Mouse (Mus musculus) midbrain, postnatal 0 days (tissue): ENCODE data around the gene Dnajc6. TPM values are rescaled to one million over a fixed set of nuclear protein-coding genes. Genes with fewer than 3 reads are reported as not detected.

Experiments
- ATAC-seq: fragments of 200-750 bp; cut with Nextera tagmentation; 2 replicates; pipeline ENCODE4 v1.8.0; 2017; ENCODE audit warnings: moderate number of reproducible peaks, mild to moderate bottlenecking, moderate TSS enrichment, moderate library complexity; ENCODE audit not compliant: low FRiP score
- DNase-seq: peaks from one replicate; pipeline ENCODE4 v3.0.0-alpha.2; 2015; ENCODE audit warnings: low spot score
- H3K27ac ChIP-seq: fragments of 300-500 bp; sonication (generic); 2 replicates; pipeline ENCODE4 v1.5.1; 2014; ENCODE audit warnings: low read depth, mild to moderate bottlenecking, low read length, mixed read lengths
- H3K27me3 ChIP-seq: fragments of 300-500 bp; sonication (generic); 2 replicates; pipeline ENCODE4 v1.6.1; 2014; ENCODE audit warnings: low read length, control low read depth, mixed read lengths; ENCODE audit not compliant: insufficient read depth
- H3K36me3 ChIP-seq: fragments of 300-500 bp; sonication (generic); 2 replicates; pipeline ENCODE4 v1.6.1; 2014; ENCODE audit warnings: low read length, control low read depth, mixed read lengths; ENCODE audit not compliant: insufficient read depth
- H3K4me1 ChIP-seq: fragments of 300-500 bp; sonication (generic); 2 replicates; pipeline ENCODE4 v1.6.1; 2014; ENCODE audit warnings: mild to moderate bottlenecking, control low read depth, antibody characterized with exemption, low read length, mixed read lengths; ENCODE audit not compliant: insufficient read depth
- H3K4me2 ChIP-seq: fragments of 300-500 bp; sonication (generic); 2 replicates; pipeline ENCODE4 v1.6.1; 2014; ENCODE audit warnings: low read depth, mild to moderate bottlenecking, low read length, mixed read lengths; ENCODE audit not compliant: poor library complexity, severe bottlenecking
- H3K4me3 ChIP-seq: fragments of 300-500 bp; sonication (generic); 2 replicates; pipeline ENCODE4 v1.5.1; 2014; ENCODE audit warnings: low read depth, mild to moderate bottlenecking, low read length, moderate library complexity
- H3K9ac ChIP-seq: fragments of 300-500 bp; sonication (generic); replicated peaks from 2 replicates; pipeline ENCODE4 v1.6.1; 2014; ENCODE audit warnings: mild to moderate bottlenecking, low read length, moderate library complexity, mixed read lengths; ENCODE audit not compliant: poor library complexity, severe bottlenecking
- H3K9me3 ChIP-seq: fragments of 300-500 bp; sonication (generic); 2 replicates; pipeline ENCODE4 v1.6.1; 2016; ENCODE audit warnings: low read length, control low read depth
- CTCF ChIP-seq: IDR thresholded peaks from 2 replicates; pipeline ENCODE4 v1.5.1; 2016; ENCODE audit warnings: antibody characterized with exemption, mild to moderate bottlenecking
- WGBS: fragments of 180-500 bp; shearing (Covaris S2); extraction: QIAGEN DNeasy Blood & Tissue Kit; methylation state at CpG from one replicate; pipeline ENCODE4 v1.1.7; 2014; 5-methylcytosine and 5-hydroxymethylcytosine counted together
- polyA plus RNA-seq: library from polyadenylated mRNA; unstranded; fragments of >200 nt; fragmentation: Nextera tagmentation; extraction: Ambion mirVana; gene quantifications from 2 replicates; pipeline ENCODE4 v1.2.1, GENCODE M21; 2015
- total RNA-seq: library from RNA; depleted of rRNA; stranded (reverse); fragments of >200 nt; gene quantifications from 2 replicates; pipeline ENCODE4 v1.2.3, GENCODE M21; 2014

Gene Dnajc6
- total and polyA plus RNA-seq, 2 experiments from 2014 or later = 79.0 to 225 TPM

DNA sequence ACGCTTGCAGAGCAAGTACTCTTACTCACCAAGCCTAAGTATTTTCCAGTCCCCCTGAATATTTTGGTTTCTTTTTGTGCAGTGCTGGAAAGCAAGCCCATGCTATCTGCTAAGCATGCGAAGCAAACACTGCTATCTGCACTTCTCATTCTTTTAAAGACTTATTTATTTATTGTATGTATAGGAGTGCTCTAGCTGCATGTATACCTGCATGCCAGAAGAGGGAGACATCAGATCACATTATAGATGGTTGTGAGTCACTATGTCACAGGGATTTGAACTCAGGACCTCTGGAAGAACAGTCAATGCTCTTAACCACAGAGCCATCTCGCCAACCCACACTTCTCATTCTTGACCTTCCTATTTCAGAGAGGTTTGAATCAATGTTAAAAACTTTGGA is 16.8 kb downstream of the Dnajc6 start:
- H3K36me3 ChIP-seq = no peaks in the 10 kb centered on the region
- no peak overlapping the region for H3K27ac ChIP-seq
- ATAC-seq = no peak
- DNase-seq = no peak
- no peak overlapping the region for H3K4me2 ChIP-seq
- TF ChIP-seq CTCF = peak; percentile 55
- H3K9ac ChIP-seq = no peak overlapping the region
- 96% methylated on average over 3 of the region's 3 CpGs for WGBS
- no peak overlapping the region for H3K4me3 ChIP-seq
- H3K4me1 ChIP-seq = peaks cover 5% of the 10 kb centered on the region; the same call in 1 of the 2 replicates
- no peaks in the 10 kb centered on the region for H3K27me3 ChIP-seq
- no peaks in the 10 kb centered on the region for H3K9me3 ChIP-seq

DNA sequence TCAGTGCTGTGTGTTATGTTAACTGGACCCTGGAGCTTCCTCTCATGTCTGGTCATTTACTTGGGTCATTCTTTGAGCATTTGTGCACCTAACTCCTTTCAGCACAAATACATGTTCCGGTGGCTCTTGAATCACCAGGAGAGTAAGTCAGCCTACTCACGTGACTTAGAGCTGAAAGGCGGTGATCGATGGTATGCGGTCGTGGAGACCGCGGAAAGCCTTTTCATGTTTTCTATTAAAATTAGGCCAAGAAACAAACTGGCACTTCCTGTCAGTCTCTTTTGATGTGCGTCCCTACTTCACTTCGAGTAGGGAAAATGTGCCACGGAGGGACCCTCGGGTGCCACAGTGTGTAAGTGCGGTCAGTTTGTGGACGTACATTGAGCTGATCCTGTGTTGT is 19.4 kb downstream of the Dnajc6 start:
- no peak for DNase-seq
- Histone ChIP-seq H3K27ac (no peak overlapping the region), H3K4me1 (no peaks in the 10 kb centered on the region), H3K27me3 (no peaks in the 10 kb centered on the region), H3K4me2 (no peak overlapping the region), H3K4me3 (no peak overlapping the region), H3K36me3 (no peaks in the 10 kb centered on the region), H3K9me3 (no peaks in the 10 kb centered on the region), H3K9ac (no peak overlapping the region)
- no peak for ATAC-seq
- no peak for TF ChIP-seq CTCF
- WGBS = 94% methylated on average over 14 of the region's 14 CpGs

DNA sequence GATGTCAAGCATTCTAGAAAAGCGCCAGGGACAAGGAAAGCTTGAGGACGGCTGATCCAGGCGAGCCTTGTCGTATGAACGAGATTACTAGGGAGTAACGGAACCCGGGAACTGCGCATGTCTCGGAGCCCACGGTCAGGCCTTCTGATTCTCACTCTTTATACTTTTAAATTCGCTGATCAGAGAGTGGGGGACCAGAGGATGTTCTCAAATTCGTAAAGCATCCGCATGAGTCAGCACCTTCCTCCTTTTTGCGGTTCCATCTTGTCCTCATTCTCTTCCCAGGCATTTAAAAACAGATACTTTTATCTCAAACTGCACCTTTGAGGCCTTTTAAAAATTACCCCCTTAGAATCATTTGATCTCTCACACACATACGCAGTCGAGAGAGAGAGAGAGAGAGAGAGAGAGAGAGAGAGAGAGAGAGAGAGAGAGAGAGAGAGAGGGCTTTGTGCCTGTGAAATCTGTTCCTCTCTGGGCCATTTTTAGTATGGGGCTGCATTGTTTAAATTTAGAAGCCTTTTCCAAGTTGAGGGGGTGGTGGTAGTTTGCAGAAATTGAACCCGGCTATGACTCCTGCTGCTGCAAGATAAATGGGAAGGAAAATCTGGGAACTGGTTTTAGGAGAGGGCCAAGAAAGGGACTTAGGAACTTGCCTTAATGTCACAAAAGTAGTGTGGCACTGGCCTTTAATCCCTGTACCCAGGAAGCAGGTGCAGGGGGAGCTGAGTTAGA is 20.2 kb downstream of the Dnajc6 start:
- Histone ChIP-seq H3K4me3 (no peak overlapping the region), H3K4me2 (no peak overlapping the region), H3K27me3 (no peaks in the 10 kb centered on the region), H3K4me1 (no peaks in the 10 kb centered on the region), H3K9ac (no peak overlapping the region), H3K36me3 (no peaks in the 10 kb centered on the region), H3K9me3 (no peaks in the 10 kb centered on the region), H3K27ac (no peak overlapping the region)
- DNase-seq (no peak), ATAC-seq (no peak)
- 78% methylated on average over 17 of the region's 17 CpGs for WGBS
- no peak for TF ChIP-seq CTCF

DNA sequence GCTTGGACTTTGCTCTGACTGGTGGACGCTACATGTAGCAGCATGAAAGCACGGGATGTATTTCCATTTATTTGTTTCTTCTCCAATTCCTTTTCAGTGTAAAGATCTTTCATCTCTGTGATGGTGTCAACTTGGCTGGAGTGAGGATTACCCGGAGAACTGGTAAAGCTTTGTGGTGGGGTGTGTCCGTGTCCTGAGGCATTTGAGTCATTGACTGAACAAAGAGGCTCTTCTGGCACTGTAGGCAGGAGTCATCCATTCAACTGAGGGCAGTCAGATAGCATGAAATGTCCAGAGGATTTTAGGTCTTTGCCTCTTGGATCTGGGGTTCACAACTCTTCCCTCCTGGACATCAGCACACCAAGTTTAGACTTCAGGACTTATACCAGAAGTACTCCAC is 35.5 kb downstream of the Dnajc6 start:
- no peaks in the 10 kb centered on the region; the same call in 1 of the 2 replicates for H3K36me3 ChIP-seq
- no peaks in the 10 kb centered on the region for H3K4me1 ChIP-seq
- no peaks in the 10 kb centered on the region for H3K27me3 ChIP-seq
- H3K9ac ChIP-seq = no peak overlapping the region
- ATAC-seq (no peak), DNase-seq (no peak)
- 77% methylated on average over 4 of the region's 4 CpGs for WGBS
- no peaks in the 10 kb centered on the region for H3K9me3 ChIP-seq
- no peak overlapping the region for H3K4me3 ChIP-seq
- no peak overlapping the region for H3K4me2 ChIP-seq
- TF ChIP-seq CTCF = no peak
- no peak overlapping the region for H3K27ac ChIP-seq

DNA sequence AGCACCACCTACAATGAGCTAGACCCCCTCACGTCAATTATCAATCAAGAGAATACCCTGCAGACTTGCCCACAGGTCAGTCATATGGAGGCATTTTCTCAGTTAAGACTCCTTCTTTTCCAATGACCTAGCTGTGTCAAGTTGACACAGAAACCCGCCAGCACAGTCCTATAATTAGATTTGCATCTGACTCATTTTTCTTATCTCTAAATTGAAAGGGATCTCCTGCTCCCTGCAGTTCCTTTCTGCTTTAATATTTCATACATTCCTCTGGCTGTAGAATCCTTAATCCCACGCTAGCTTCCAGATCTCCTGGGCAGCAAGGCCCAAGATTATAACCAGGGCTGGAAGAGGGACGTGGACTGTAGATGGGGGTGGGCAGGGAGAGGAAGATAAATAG is 44.1 kb downstream of the Dnajc6 start:
- Histone ChIP-seq H3K27me3 (no peaks in the 10 kb centered on the region), H3K9me3 (no peaks in the 10 kb centered on the region), H3K9ac (no peak overlapping the region), H3K27ac (0 out of 2 replicates have a peak overlapping the region, but pooled peaks have one; percentile 13), H3K4me2 (no peak overlapping the region), H3K4me3 (no peak overlapping the region), H3K36me3 (no peaks in the 10 kb centered on the region), H3K4me1 (no peaks in the 10 kb centered on the region)
- 49% methylated on average over 4 of the region's 4 CpGs for WGBS
- TF ChIP-seq CTCF = no peak
- ATAC-seq = no peak
- DNase-seq = no peak

DNA sequence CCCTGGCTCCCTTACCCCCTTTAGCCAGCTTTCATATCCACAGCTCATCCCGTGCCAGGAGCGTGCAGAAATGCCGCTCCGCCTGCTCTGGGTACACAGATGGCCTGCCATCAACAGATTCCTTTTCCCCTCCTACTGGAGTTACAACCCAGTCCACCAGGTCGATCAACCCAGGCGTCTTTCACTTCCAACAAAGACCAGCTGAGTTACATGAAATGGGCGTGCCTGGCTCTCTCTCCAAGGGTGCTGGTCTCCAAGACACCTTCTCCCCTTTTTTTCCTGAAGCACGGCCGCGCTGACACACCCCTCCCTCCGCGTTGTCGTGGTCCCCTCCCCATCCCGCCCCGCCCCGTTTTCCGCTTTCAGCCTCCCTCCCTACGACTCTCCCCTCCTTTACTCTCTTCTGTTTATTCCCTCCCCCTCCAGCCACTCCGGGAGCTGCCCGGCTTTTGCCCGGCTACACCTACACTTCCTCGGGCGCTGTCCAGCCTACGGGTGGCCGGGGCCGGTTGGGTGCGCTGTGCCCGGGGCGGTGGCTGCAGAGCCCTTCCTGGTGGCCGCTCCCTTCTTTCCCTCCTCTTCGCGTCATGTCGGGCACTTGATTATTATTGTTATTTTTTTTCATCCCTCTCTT is 53.6 kb downstream of the Dnajc6 start:
- peak; percentile 60 for DNase-seq
- H3K27ac ChIP-seq = peak overlapping the region; percentile 91
- peak overlapping the region; percentile 67 for H3K4me3 ChIP-seq
- no peaks in the 10 kb centered on the region for H3K9me3 ChIP-seq
- WGBS = 1% methylated on average over 33 of the region's 33 CpGs
- peaks cover 10% of the 10 kb centered on the region; the same call in 1 of the 2 replicates for H3K4me1 ChIP-seq
- H3K36me3 ChIP-seq = no peaks in the 10 kb centered on the region
- H3K4me2 ChIP-seq = peak overlapping the region; percentile 69
- H3K27me3 ChIP-seq = no peaks in the 10 kb centered on the region
- H3K9ac ChIP-seq = peak overlapping the region; percentile 83
- peak; percentile 79 for ATAC-seq
- no peak for TF ChIP-seq CTCF
